Mouse (Mus musculus) G1E (cell line): ENCODE data around the gene Adra2a.

ENCODE experiments used
- CTCF ChIP-seq: IDR thresholded peaks from 2 replicates; pipeline ENCODE4 v1.5.1; 2012; ENCODE audit warnings: low read depth, low read length, inconsistent platforms, mixed read lengths
- GATA1 ChIP-seq: IDR thresholded peaks from 2 replicates; pipeline ENCODE4 v1.6.1; 2012; ENCODE audit warnings: borderline replicate concordance, low read length, inconsistent platforms, mixed read lengths
- TAL1 ChIP-seq: conservative IDR thresholded peaks from 2 replicates; pipeline ENCODE4 v1.6.1; 2012; ENCODE audit warnings: low read depth, low read length, inconsistent platforms, mixed read lengths

GRCm38 (mm10) chr19:54045931-54046683 is 2.2 kb downstream of the Adra2a start:
- TF ChIP-seq CTCF (no peak), TAL1 (no peak), GATA1 (no peak)
